Mouse (Mus musculus) MEL-GATA-1-ER (cell line): ENCODE measurements around the gene Wfdc5.

Experiments used
- DNase-seq: peaks from one replicate; pipeline ENCODE4 v3.0.0-alpha.2; 2012; ENCODE audit warnings: low read depth; ENCODE audit errors: extremely low read depth

The Wfdc5 gene

GRCm38 (mm10) chr2:164174649-164175395 lies 7.7 kb downstream of the Wfdc5 start:
- no peak for DNase-seq

- DNase-seq: peak; percentile 26
These were observed 9.1 kb downstream of the Wfdc5 start for GRCm38 (mm10) chr2:164173394-164173793.

GRCm38 (mm10) chr2:164170902-164171301 lies 11.6 kb downstream of the Wfdc5 start, which contains the start of gene Kcns1:
Gene Kcns1 (minus strand): TSS chr2:164171113.
- no peak for DNase-seq

GRCm38 (mm10) chr2:164170326-164170725 lies 12.2 kb downstream of the Wfdc5 start:
- DNase-seq: no peak

- DNase-seq: no peak
These were observed 14.0 kb downstream of the Wfdc5 start for GRCm38 (mm10) chr2:164168571-164168946.

GRCm38 (mm10) chr2:164167752-164168570 lies 14.6 kb downstream of the Wfdc5 start:
- no peak for DNase-seq

GRCm38 (mm10) chr2:164164941-164165340 lies 17.6 kb downstream of the Wfdc5 start:
- DNase-seq: no peak

- DNase-seq: no peak
These were observed 21.0 kb downstream of the Wfdc5 start for GRCm38 (mm10) chr2:164161515-164162055.

GRCm38 (mm10) chr2:164158838-164159237 lies 23.7 kb downstream of the Wfdc5 start:
- DNase-seq: no peak

GRCm38 (mm10) chr2:164156158-164156557 lies 26.4 kb downstream of the Wfdc5 start:
- no peak for DNase-seq

- DNase-seq: no peak
These were observed 28.5 kb downstream of the Wfdc5 start for GRCm38 (mm10) chr2:164154007-164154406.

GRCm38 (mm10) chr2:164152341-164152740 lies 30.2 kb downstream of the Wfdc5 start:
- no peak for DNase-seq

GRCm38 (mm10) chr2:164150086-164150760 lies 32.3 kb downstream of the Wfdc5 start:
- no peak for DNase-seq

GRCm38 (mm10) chr2:164146556-164146955 lies 36.0 kb downstream of the Wfdc5 start:
- no peak for DNase-seq

GRCm38 (mm10) chr2:164144541-164144940 lies 38.0 kb downstream of the Wfdc5 start:
- DNase-seq: no peak

- no peak for DNase-seq
These were observed 38.5 kb downstream of the Wfdc5 start for GRCm38 (mm10) chr2:164144025-164144424.

- no peak for DNase-seq
These were observed 40.5 kb downstream of the Wfdc5 start for GRCm38 (mm10) chr2:164142021-164142420.

GRCm38 (mm10) chr2:164137754-164138153 lies 44.8 kb downstream of the Wfdc5 start:
- no peak for DNase-seq

GRCm38 (mm10) chr2:164136393-164136792 lies 46.1 kb downstream of the Wfdc5 start:
- no peak for DNase-seq

- no peak for DNase-seq
These were observed 47.2 kb downstream of the Wfdc5 start for GRCm38 (mm10) chr2:164135367-164135766.

- no peak for DNase-seq
These were observed 48.0 kb downstream of the Wfdc5 start for GRCm38 (mm10) chr2:164134563-164134962.

- DNase-seq: no peak
These were observed 51.0 kb downstream of the Wfdc5 start for GRCm38 (mm10) chr2:164131586-164131985.
